Comparison of ENCODE assay signal across 9 mouse cellular contexts in the genomic region with DNA sequence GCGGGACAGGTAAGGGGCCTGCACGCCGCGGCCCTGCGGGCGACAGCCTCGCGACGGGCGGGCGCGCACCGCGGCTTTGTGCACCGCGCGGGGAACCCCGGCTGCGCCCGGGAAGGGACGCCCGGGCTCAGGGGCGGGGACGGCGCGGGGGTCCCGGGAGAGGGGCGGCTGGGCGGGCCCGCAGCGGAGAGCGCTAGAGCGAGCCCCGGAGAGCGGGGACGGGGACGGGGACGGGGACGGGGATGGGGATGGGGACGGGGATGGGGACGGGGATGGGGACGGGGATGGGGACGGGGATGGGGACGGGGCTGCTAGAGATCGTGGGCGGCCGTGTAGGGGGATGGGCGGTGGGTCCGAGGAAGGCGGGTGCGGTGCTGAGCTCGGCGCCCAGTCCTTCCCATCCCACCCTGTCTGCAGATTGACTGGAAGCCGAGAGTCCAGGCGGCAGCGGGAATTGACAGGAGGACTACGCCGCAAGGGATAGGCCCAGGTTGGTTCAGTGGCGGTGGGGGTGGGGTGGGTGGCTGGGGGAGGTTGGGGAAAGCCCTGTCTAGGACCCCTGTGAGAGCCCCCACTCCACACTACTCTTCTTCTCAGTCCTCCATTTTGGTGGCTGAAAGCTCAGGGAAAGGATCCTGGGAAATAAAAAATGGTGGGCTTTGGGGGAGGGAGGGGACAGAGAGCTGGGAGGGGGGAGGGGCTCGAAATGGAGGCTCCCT. TPM values are rescaled to one million over a fixed set of nuclear protein-coding genes. Genes with fewer than 3 reads are reported as not detected.
DNase-seq lines count a peak whose midpoint lies in the region; ATAC-seq lines count a peak whose summit lies in the region.
"Not testable (repeated sequence)": the region's sequence is repeated elsewhere in the genome, so short reads cannot be mapped to it uniquely, and the experiment has no call there.
"Had no signal": no experiment of that assay in that cellular context is flagged by ENCODE, and none has a peak within 500 bp of the region (broad histone marks: within the 10 kb centered on the region; RNA-seq: fewer than 3 reads in every experiment).

No protein-coding gene starts in this region.

- not testable (repeated sequence) for H3K4me1 ChIP-seq in embryonic facial prominence, embryonic 13.5 days; kidney, embryonic 14.5 days (ENCODE audit: control insufficient read depth, insufficient read depth, low read length); liver, embryonic 12.5 days; stomach, embryonic 15.5 days
- peaks cover 13% of the 10 kb centered on the region; the same call in 1 of the 2 replicates for H3K4me1 ChIP-seq in heart, embryonic 13.5 days
- H3K4me1 ChIP-seq in midbrain, embryonic 15.5 days = peaks cover 13% of the 10 kb centered on the region

- peak overlapping the region; percentile 52 for H3K4me2 ChIP-seq in embryonic facial prominence, embryonic 13.5 days
- peak overlapping the region; percentile 65 for H3K4me2 ChIP-seq in heart, embryonic 13.5 days
- peak overlapping the region; percentile 32 for H3K4me2 ChIP-seq in kidney, embryonic 14.5 days (replicated peaks; ENCODE audit: low read depth, low read length)
- H3K4me2 ChIP-seq in liver, embryonic 12.5 days = peak overlapping the region; percentile 61
- peak overlapping the region; percentile 54 for H3K4me2 ChIP-seq in midbrain, embryonic 15.5 days
- H3K4me2 ChIP-seq in stomach, embryonic 15.5 days = peak overlapping the region; percentile 40

- not testable (repeated sequence) for H3K27ac ChIP-seq in embryonic facial prominence, embryonic 13.5 days; kidney, embryonic 14.5 days (ENCODE audit: low read depth, low read length); liver, embryonic 12.5 days; stomach, embryonic 15.5 days
- peak overlapping the region; percentile 65 for H3K27ac ChIP-seq in heart, embryonic 13.5 days (replicated peaks)
- peak overlapping the region; percentile 76 for H3K27ac ChIP-seq in midbrain, embryonic 15.5 days

- DNase-seq in CD4-positive helper T cell, adult 2 months (ENCODE audit: low read depth, low spot score) = peak; percentile 3
- DNase-seq in cerebellum, adult 11 months = peak; percentile 25

- not testable (repeated sequence) for H3K36me3 ChIP-seq in embryonic facial prominence, embryonic 13.5 days; heart, embryonic 13.5 days; kidney, embryonic 14.5 days (ENCODE audit: control insufficient read depth, insufficient read depth, low read length); liver, embryonic 12.5 days; midbrain, embryonic 15.5 days (replicated peaks); stomach, embryonic 15.5 days

- H3K9me3 ChIP-seq in embryonic facial prominence, embryonic 13.5 days; heart, embryonic 13.5 days; kidney, embryonic 14.5 days (ENCODE audit: control insufficient read depth, low read length); liver, embryonic 12.5 days (replicated peaks); midbrain, embryonic 15.5 days; stomach, embryonic 15.5 days: not testable (repeated sequence)

- peak overlapping the region; percentile 71 for H3K9ac ChIP-seq in embryonic facial prominence, embryonic 13.5 days
- peak overlapping the region; percentile 80 for H3K9ac ChIP-seq in heart, embryonic 13.5 days
- peak overlapping the region; percentile 48; the same call in 1 of the 2 replicates for H3K9ac ChIP-seq in kidney, embryonic 14.5 days (ENCODE audit: low read depth, low read length)
- peak overlapping the region; percentile 71 for H3K9ac ChIP-seq in liver, embryonic 12.5 days
- H3K9ac ChIP-seq in midbrain, embryonic 15.5 days = peak overlapping the region; percentile 37; the same call in 1 of the 2 replicates
- H3K9ac ChIP-seq in stomach, embryonic 15.5 days = not testable (repeated sequence)

- 19% methylated on average over 5 of the region's 60 CpGs for WGBS in embryonic facial prominence, embryonic 13.5 days
- 14% methylated on average over 6 of the region's 60 CpGs for WGBS in heart, embryonic 13.5 days
- WGBS in kidney, embryonic 14.5 days = 24% methylated on average over 23 of the region's 60 CpGs
- WGBS in liver, embryonic 12.5 days (ENCODE audit: insufficient replicate concordance) = 11% methylated on average over 16 of the region's 60 CpGs
- whole genome bisulfite sequencing in midbrain, embryonic 15.5 days = 26% methylated on average over 14 of the region's 60 CpGs
- WGBS in stomach, embryonic 15.5 days = 13% methylated on average over 7 of the region's 60 CpGs

- H3K27me3 ChIP-seq in embryonic facial prominence, embryonic 13.5 days; heart, embryonic 13.5 days (replicated peaks); kidney, embryonic 14.5 days (ENCODE audit: control insufficient read depth, insufficient read depth, low read length); liver, embryonic 12.5 days (replicated peaks); midbrain, embryonic 15.5 days (replicated peaks); stomach, embryonic 15.5 days (replicated peaks): not testable (repeated sequence)

- H3K4me3 ChIP-seq in embryonic facial prominence, embryonic 13.5 days = peak overlapping the region; percentile 47
- peak overlapping the region; percentile 58 for H3K4me3 ChIP-seq in heart, embryonic 13.5 days
- peak overlapping the region; percentile 39 for H3K4me3 ChIP-seq in kidney, embryonic 14.5 days (ENCODE audit: low read length)
- H3K4me3 ChIP-seq in liver, embryonic 12.5 days = peak overlapping the region; percentile 56
- H3K4me3 ChIP-seq in midbrain, embryonic 15.5 days = peak overlapping the region; percentile 47
- H3K4me3 ChIP-seq in stomach, embryonic 15.5 days (replicated peaks) = peak overlapping the region; percentile 43

- peak; percentile 38 for ATAC-seq in embryonic facial prominence, embryonic 13.5 days (ENCODE audit: insufficient number of reproducible peaks, insufficient read depth, low FRiP score, low TSS enrichment, low read depth)
- 0 out of 2 replicates have a peak, but pooled peaks have one; percentile 44 for ATAC-seq in heart, embryonic 13.5 days (ENCODE audit: extremely low read depth, insufficient number of reproducible peaks, low FRiP score, low TSS enrichment)
- peak; percentile 59 for ATAC-seq in kidney, embryonic 14.5 days (ENCODE audit: low FRiP score, low TSS enrichment)
- ATAC-seq in liver, embryonic 12.5 days = peak; percentile 31
- peak; percentile 72 for ATAC-seq in midbrain, embryonic 15.5 days (replicated peaks)
- ATAC-seq in stomach, embryonic 15.5 days (ENCODE audit: insufficient read depth, low FRiP score, low read depth) = peak; percentile 59; the same call in 1 of the 2 replicates

RNA-seq across cellular contexts. Expression of a gene that starts 0.5 kb away (rescaled TPM):
- 531 and 542 TPM in 2 replicates for polyA plus RNA-seq in embryonic facial prominence, embryonic 13.5 days (2015; fragmentation: Nextera tagmentation; extraction: Ambion mirVana)
- 517 and 589 TPM in 2 replicates for polyA plus RNA-seq in heart, embryonic 13.5 days (2015; fragmentation: Nextera tagmentation; extraction: Ambion mirVana)
- polyA plus RNA-seq in kidney, embryonic 14.5 days (2014; fragmentation: Nextera tagmentation; extraction: Ambion mirVana) = 502 and 608 TPM in 2 replicates
- 273 and 279 TPM in 2 replicates for polyA plus RNA-seq in liver, embryonic 12.5 days (2016; fragmentation: Nextera tagmentation; extraction: Ambion mirVana)
- polyA plus RNA-seq in midbrain, embryonic 15.5 days (2015; fragmentation: Nextera tagmentation; extraction: Ambion mirVana) = 659 and 684 TPM in 2 replicates
- polyA plus RNA-seq in stomach, embryonic 15.5 days (2015; fragmentation: Nextera tagmentation; extraction: Ambion mirVana) = 384 and 393 TPM in 2 replicates

RNA-seq across cellular contexts. Expression of a gene that starts 25.7 kb away (rescaled TPM):
- polyA plus RNA-seq in embryonic facial prominence, embryonic 13.5 days (2015; fragmentation: Nextera tagmentation; extraction: Ambion mirVana) = 688 and 793 TPM in 2 replicates
- 448 and 526 TPM in 2 replicates for polyA plus RNA-seq in heart, embryonic 13.5 days (2015; fragmentation: Nextera tagmentation; extraction: Ambion mirVana)
- 510 and 726 TPM in 2 replicates for polyA plus RNA-seq in kidney, embryonic 14.5 days (2014; fragmentation: Nextera tagmentation; extraction: Ambion mirVana)
- 223 and 224 TPM in 2 replicates for polyA plus RNA-seq in liver, embryonic 12.5 days (2016; fragmentation: Nextera tagmentation; extraction: Ambion mirVana)
- polyA plus RNA-seq in midbrain, embryonic 15.5 days (2015; fragmentation: Nextera tagmentation; extraction: Ambion mirVana) = 248 and 258 TPM in 2 replicates
- polyA plus RNA-seq in stomach, embryonic 15.5 days (2015; fragmentation: Nextera tagmentation; extraction: Ambion mirVana) = 589 and 647 TPM in 2 replicates

RNA-seq across cellular contexts. Expression of a gene that starts 55.2 kb away (rescaled TPM):
- polyA plus RNA-seq in embryonic facial prominence, embryonic 13.5 days (2015; fragmentation: Nextera tagmentation; extraction: Ambion mirVana) = 85.0 and 87.7 TPM in 2 replicates
- polyA plus RNA-seq in heart, embryonic 13.5 days (2015; fragmentation: Nextera tagmentation; extraction: Ambion mirVana) = 226 and 272 TPM in 2 replicates
- polyA plus RNA-seq in kidney, embryonic 14.5 days (2014; fragmentation: Nextera tagmentation; extraction: Ambion mirVana) = 70.5 and 71.0 TPM in 2 replicates
- 147 and 153 TPM in 2 replicates for polyA plus RNA-seq in liver, embryonic 12.5 days (2016; fragmentation: Nextera tagmentation; extraction: Ambion mirVana)
- polyA plus RNA-seq in midbrain, embryonic 15.5 days (2015; fragmentation: Nextera tagmentation; extraction: Ambion mirVana) = 272 and 277 TPM in 2 replicates
- polyA plus RNA-seq in stomach, embryonic 15.5 days (2015; fragmentation: Nextera tagmentation; extraction: Ambion mirVana) = 106 and 124 TPM in 2 replicates
- polyA plus RNA-seq: CD4-positive, CD25-positive, alpha-beta regulatory T cell, adult 4 months had no signal

RNA-seq across cellular contexts. Expression of a gene that starts 56.0 kb away (rescaled TPM):
- polyA plus RNA-seq in embryonic facial prominence, embryonic 13.5 days (2015; fragmentation: Nextera tagmentation; extraction: Ambion mirVana) = 5.9 and 6.1 TPM in 2 replicates
- 12.3 and 15.1 TPM in 2 replicates for polyA plus RNA-seq in heart, embryonic 13.5 days (2015; fragmentation: Nextera tagmentation; extraction: Ambion mirVana)
- polyA plus RNA-seq in kidney, embryonic 14.5 days (2014; fragmentation: Nextera tagmentation; extraction: Ambion mirVana) = 0.23 and 0.34 TPM in 2 replicates
- 0.98 and 1.4 TPM in 2 replicates for polyA plus RNA-seq in liver, embryonic 12.5 days (2016; fragmentation: Nextera tagmentation; extraction: Ambion mirVana)
- 2.7 and 3.2 TPM in 2 replicates for polyA plus RNA-seq in midbrain, embryonic 15.5 days (2015; fragmentation: Nextera tagmentation; extraction: Ambion mirVana)
- polyA plus RNA-seq in stomach, embryonic 15.5 days (2015; fragmentation: Nextera tagmentation; extraction: Ambion mirVana) = 1.5 and 5.1 TPM in 2 replicates
- polyA plus RNA-seq: CD4-positive, CD25-positive, alpha-beta regulatory T cell, adult 4 months had no signal
